Mouse (Mus musculus) myocyte (in vitro differentiated cells): ENCODE measurements around the gene Kdr. TPM values are rescaled to one million over a fixed set of nuclear protein-coding genes. Genes with fewer than 3 reads are reported as not detected.
"Not testable (repeated sequence)": the region's sequence is repeated elsewhere in the genome, so short reads cannot be mapped to it uniquely, and the experiment has no call there.

Source experiments
- H3K27me3 ChIP-seq: one replicate; pipeline ENCODE4 v1.6.1; 2011; ENCODE audit not compliant: control insufficient read depth, insufficient read depth, insufficient read length
- H3K36me3 ChIP-seq: one replicate; pipeline ENCODE4 v1.6.1; 2011; ENCODE audit not compliant: control insufficient read depth, insufficient read depth
- H3K4me2 ChIP-seq: one replicate; pipeline ENCODE4 v1.6.1; 2011; ENCODE audit warnings: low read depth, control low read depth
- H3K4me3 ChIP-seq: one replicate; pipeline ENCODE4 v1.5.1; 2011; ENCODE audit warnings: mild to moderate bottlenecking, control low read depth, moderate library complexity
- H3K79me2 ChIP-seq: one replicate; pipeline ENCODE4 v1.6.1; 2011; ENCODE audit not compliant: control insufficient read depth, insufficient read depth
- H3ac ChIP-seq: one replicate; pipeline ENCODE4 v1.6.1; 2011; ENCODE audit not compliant: control insufficient read depth, insufficient read length
- CEBPB ChIP-seq: IDR thresholded peaks from 2 replicates; pipeline ENCODE4 v1.6.1; 2011; ENCODE audit warnings: mild to moderate bottlenecking, moderate library complexity; ENCODE audit not compliant: poor library complexity, insufficient read depth, severe bottlenecking
- E2F4 ChIP-seq: IDR thresholded peaks from one replicate; pipeline ENCODE4 v1.6.1; 2011; ENCODE audit warnings: mild to moderate bottlenecking, control low read depth, moderate library complexity; ENCODE audit not compliant: insufficient read depth
- MAX ChIP-seq: IDR thresholded peaks from one replicate; pipeline ENCODE4 v1.6.1; 2011; ENCODE audit warnings: low read depth, mild to moderate bottlenecking, control low read depth
- MYOD1 ChIP-seq, 3 experiments: IDR thresholded peaks; one replicate each; pipeline ENCODE4 v1.6.1; 2011; ENCODE audit warnings: control low read depth in 2 of 3, low read depth in 2 of 3, mild to moderate bottlenecking in 2 of 3, moderate library complexity in 1 of 3; ENCODE audit not compliant: insufficient read length in 2 of 3, control insufficient read depth in 1 of 3
- MYOG ChIP-seq, 3 experiments: IDR thresholded peaks; one replicate each; pipeline ENCODE4 v1.6.1; 2011; ENCODE audit warnings: control low read depth in 2 of 3, low read depth in 2 of 3, mild to moderate bottlenecking in 2 of 3; ENCODE audit not compliant: insufficient read length in 2 of 3, control insufficient read depth in 1 of 3, insufficient read depth in 1 of 3
- POLR2A ChIP-seq: IDR thresholded peaks from one replicate; pipeline ENCODE4 v1.6.1; 2011; ENCODE audit warnings: low read depth, mild to moderate bottlenecking, control low read depth, moderate library complexity; ENCODE audit not compliant: insufficient read length
- POLR2AphosphoS2 ChIP-seq: IDR thresholded peaks from one replicate; pipeline ENCODE4 v1.6.1; 2011; ENCODE audit warnings: low read depth, control low read depth; ENCODE audit not compliant: insufficient read length
- REST ChIP-seq: IDR thresholded peaks from one replicate; pipeline ENCODE4 v1.6.1; 2011; ENCODE audit warnings: mild to moderate bottlenecking, control low read depth, moderate library complexity; ENCODE audit not compliant: insufficient read depth, insufficient read length
- SRF ChIP-seq: IDR thresholded peaks from one replicate; pipeline ENCODE4 v1.6.1; 2011; ENCODE audit warnings: low read depth; ENCODE audit not compliant: control insufficient read depth, insufficient read length
- TCF12 ChIP-seq: IDR thresholded peaks from one replicate; pipeline ENCODE4 v1.6.1; 2011; ENCODE audit warnings: mild to moderate bottlenecking, control low read depth; ENCODE audit not compliant: poor library complexity, insufficient read depth, severe bottlenecking
- TCF3 ChIP-seq: IDR thresholded peaks from one replicate; pipeline ENCODE4 v1.6.1; 2011; ENCODE audit warnings: low read depth, control low read depth; ENCODE audit not compliant: insufficient read length
- USF1 ChIP-seq: IDR thresholded peaks from one replicate; pipeline ENCODE4 v1.6.1; 2011; ENCODE audit warnings: low read depth, mild to moderate bottlenecking, control low read depth, moderate library complexity
- polyA plus RNA-seq: library from polyadenylated mRNA; unstranded; fragments of >200 nt; fragmentation: generic; extraction: Trizol; gene quantifications from one replicate; pipeline ENCODE4 v1.2.1, GENCODE M21; 2012; ENCODE audit warnings: missing spikeins

The Kdr gene
- polyA plus RNA-seq, 1 experiment = not detected

DNA sequence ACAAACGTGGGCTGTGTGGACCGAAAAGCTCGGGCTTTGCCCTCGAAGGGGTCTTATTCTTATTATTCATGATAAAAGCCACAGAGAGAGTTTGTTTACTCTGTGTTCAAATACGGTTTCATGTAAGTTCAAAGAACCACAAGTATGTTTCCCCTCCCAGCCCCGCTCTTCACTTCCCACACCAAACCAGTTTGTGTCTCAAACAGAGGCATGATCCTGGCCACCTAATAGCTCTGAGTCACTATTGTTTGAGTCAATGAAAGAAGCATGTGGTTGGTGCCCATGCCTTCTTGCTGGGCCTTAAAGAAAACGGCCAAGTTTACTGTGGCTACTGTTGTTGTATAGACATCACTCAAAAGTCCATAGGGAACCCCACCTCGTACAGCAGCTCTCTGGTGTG, 43.0 kb downstream of the Kdr start:
- Histone ChIP-seq H3K27me3 (no peaks in the 10 kb centered on the region), H3K79me2 (no peaks in the 10 kb centered on the region), H3K4me3 (no peak overlapping the region), H3K36me3 (no peaks in the 10 kb centered on the region), H3K4me2 (no peak overlapping the region), H3ac (no peak overlapping the region)
- TF ChIP-seq POLR2AphosphoS2 (no peak), MAX (no peak), TCF12 (no peak), USF1 (no peak), MYOD1 (IDR thresholded peaks at IDR 0.05; ENCODE audit: control insufficient read depth in 1 of 3, insufficient read length in 2 of 3, low read depth in 2 of 3) (no peak), MYOG (IDR thresholded peaks at IDR 0.05; ENCODE audit: control insufficient read depth in 1 of 3, insufficient read depth in 1 of 3, insufficient read length in 2 of 3, low read depth in 2 of 3) (no peak), CEBPB (no peak), E2F4 (no peak), SRF (no peak), TCF3 (no peak), POLR2A (no peak), REST (no peak)

DNA sequence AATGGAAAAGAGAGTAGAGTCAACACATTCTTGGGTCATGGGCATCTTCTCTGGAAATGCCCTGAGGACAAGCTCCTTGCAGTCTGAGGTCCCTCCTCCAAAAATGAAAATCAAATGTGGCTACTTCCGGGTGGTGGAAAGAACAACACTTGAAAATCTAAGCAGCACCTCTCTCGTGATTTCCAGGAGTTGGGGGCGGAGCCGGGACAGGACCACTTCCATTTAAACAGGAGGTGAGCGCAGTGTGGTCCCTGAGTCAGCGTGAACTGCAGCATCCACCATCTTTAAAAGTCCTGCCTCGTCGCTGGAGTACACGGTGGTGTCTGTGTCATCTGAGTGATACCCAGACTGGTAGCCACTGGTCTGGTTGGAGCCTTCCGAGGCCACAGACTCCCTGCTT, 44.1 kb downstream of the Kdr start:
- H3K27me3 ChIP-seq = no peaks in the 10 kb centered on the region
- H3K4me2 ChIP-seq = no peak overlapping the region
- no peaks in the 10 kb centered on the region for H3K79me2 ChIP-seq
- H3K36me3 ChIP-seq = no peaks in the 10 kb centered on the region
- no peak for TF ChIP-seq TCF12
- TF ChIP-seq SRF = no peak
- TF ChIP-seq REST = no peak
- TF ChIP-seq TCF3 = no peak
- TF ChIP-seq MYOG (IDR thresholded peaks at IDR 0.05; ENCODE audit: control insufficient read depth in 1 of 3, insufficient read depth in 1 of 3, insufficient read length in 2 of 3, low read depth in 2 of 3) = no peak
- no peak for TF ChIP-seq USF1
- no peak for TF ChIP-seq MYOD1 (IDR thresholded peaks at IDR 0.05; ENCODE audit: control insufficient read depth in 1 of 3, insufficient read length in 2 of 3, low read depth in 2 of 3)
- TF ChIP-seq CEBPB = no peak
- no peak for TF ChIP-seq POLR2A
- no peak overlapping the region for H3K4me3 ChIP-seq
- no peak overlapping the region for H3ac ChIP-seq

GRCm38 (mm10) chr5:75933521-75934044, 44.7 kb downstream of the Kdr start:
- no peak overlapping the region for H3ac ChIP-seq
- H3K27me3 ChIP-seq = no peaks in the 10 kb centered on the region
- H3K4me3 ChIP-seq = no peak overlapping the region
- H3K4me2 ChIP-seq = no peak overlapping the region
- TF ChIP-seq MAX (no peak), CEBPB (no peak), SRF (no peak), MYOD1 (IDR thresholded peaks at IDR 0.05; ENCODE audit: control insufficient read depth in 1 of 3, insufficient read length in 2 of 3, low read depth in 2 of 3) (no peak), USF1 (no peak)
- H3K36me3 ChIP-seq = no peaks in the 10 kb centered on the region
- no peaks in the 10 kb centered on the region for H3K79me2 ChIP-seq

- not testable (repeated sequence) for H3K4me2 ChIP-seq, H3K36me3 ChIP-seq, H3K79me2 ChIP-seq, H3K4me3 ChIP-seq, H3ac ChIP-seq, H3K27me3 ChIP-seq
These were observed 46.8 kb downstream of the Kdr start for GRCm38 (mm10) chr5:75931458-75931857.

DNA sequence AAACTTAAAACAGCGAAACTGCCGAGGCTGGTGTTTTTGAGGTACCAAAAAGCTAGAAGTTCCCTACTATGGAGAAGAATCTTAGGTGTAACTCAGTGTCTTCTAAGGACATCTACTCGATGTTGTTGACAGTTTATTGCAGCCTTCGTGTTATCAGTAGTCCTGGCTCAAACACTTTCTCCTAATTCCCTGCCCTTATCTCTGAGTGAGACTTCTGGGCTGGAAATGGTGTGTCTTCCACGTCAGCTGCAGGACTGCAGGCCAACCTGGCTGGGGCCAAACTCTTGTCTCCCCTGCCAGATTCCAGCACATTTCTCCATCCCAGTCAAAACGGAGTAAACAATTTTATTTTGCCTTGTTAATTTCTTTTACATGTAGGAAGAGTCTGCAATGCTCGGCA, 48.3 kb downstream of the Kdr start:
- Histone ChIP-seq H3K4me3 (no peak overlapping the region), H3K79me2 (no peaks in the 10 kb centered on the region), H3K36me3 (no peaks in the 10 kb centered on the region), H3ac (no peak overlapping the region), H3K4me2 (no peak overlapping the region), H3K27me3 (no peaks in the 10 kb centered on the region)
- TF ChIP-seq SRF (no peak), MYOD1 (IDR thresholded peaks at IDR 0.05; ENCODE audit: control insufficient read depth in 1 of 3, insufficient read length in 2 of 3, low read depth in 2 of 3) (no peak), MYOG (IDR thresholded peaks at IDR 0.05; ENCODE audit: control insufficient read depth in 1 of 3, insufficient read depth in 1 of 3, insufficient read length in 2 of 3, low read depth in 2 of 3) (no peak), POLR2AphosphoS2 (no peak), TCF12 (no peak), CEBPB (no peak), MAX (no peak), USF1 (no peak), POLR2A (no peak), E2F4 (no peak), REST (no peak), TCF3 (no peak)
